Mouse (Mus musculus): ENCODE results near the gene Parp9. TPM values are rescaled to one million over a fixed set of nuclear protein-coding genes. Genes with fewer than 3 reads are reported as not detected.
"Not testable (repeated sequence)": the region's sequence is repeated elsewhere in the genome, so short reads cannot be mapped to it uniquely, and the experiment has no call there.

Gene Parp9
- polyA plus RNA-seq, 1 experiment from 2014 or later = 3.2 TPM

DNA sequence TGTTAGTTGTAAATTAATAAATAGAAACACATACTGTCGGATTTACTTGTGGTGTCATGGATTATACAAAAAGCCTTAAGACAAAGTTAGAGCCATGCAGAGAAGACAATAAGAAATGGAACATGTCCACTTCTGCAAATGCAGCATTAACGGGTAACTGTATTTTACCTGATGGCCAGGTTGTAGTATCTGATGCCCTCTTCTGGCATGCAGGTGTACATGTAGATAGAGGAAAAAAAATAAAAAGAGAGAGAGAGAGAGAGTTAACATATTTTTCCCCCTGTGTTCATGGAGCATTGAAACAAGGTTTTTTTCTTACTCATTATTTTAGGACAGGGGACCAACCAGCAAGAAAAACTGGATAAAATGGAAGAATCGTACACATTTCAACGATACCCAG, 29.0 kb downstream of the Parp9 start:
- 86% methylated on average over 4 of the region's 4 CpGs for WGBS
- no peaks in the 10 kb centered on the region for H3K9me3 ChIP-seq (replicated peaks; ENCODE audit: control insufficient read depth, low read length)
- no peak for DNase-seq (ENCODE audit: low spot score)

DNA sequence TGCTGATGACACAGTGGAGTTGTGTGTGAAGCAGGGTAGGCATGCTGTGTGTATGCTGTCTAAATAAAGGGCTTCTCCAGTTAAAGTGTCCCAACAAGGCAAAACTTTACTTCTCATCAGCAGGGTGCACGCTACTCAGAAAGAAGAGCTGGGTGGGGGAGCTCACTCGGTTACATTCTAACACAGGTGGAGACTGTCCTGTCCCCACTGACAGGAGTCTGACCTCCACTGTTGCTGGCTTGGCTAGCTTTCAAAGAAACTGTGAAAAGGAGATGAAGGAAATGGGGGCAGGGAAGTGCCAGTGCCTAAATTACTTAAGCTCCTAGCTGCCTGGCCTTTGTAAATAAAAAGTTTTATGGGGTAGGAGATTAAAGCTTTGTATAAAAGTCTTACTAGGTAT, 29.9 kb downstream of the Parp9 start:
- H3K4me3 ChIP-seq (ENCODE audit: low read depth, low read length) = no peak overlapping the region
- no peak overlapping the region for H3K9ac ChIP-seq (replicated peaks; ENCODE audit: low read length)
- ATAC-seq (replicated peaks; ENCODE audit: insufficient number of reproducible peaks, low FRiP score, low TSS enrichment, low read depth) (no peak), DNase-seq (ENCODE audit: low spot score) (no peak)
- no peak overlapping the region for H3K4me2 ChIP-seq (ENCODE audit: low read depth, low read length)
- 56% methylated on average over 2 of the region's 2 CpGs for WGBS
- H3K27ac ChIP-seq (replicated peaks; ENCODE audit: low read depth, low read length) = no peak overlapping the region
- no peaks in the 10 kb centered on the region for H3K27me3 ChIP-seq (ENCODE audit: control insufficient read depth, insufficient read depth, low read length)
- H3K9me3 ChIP-seq (replicated peaks; ENCODE audit: control insufficient read depth, low read length) = no peaks in the 10 kb centered on the region
- no peaks in the 10 kb centered on the region for H3K36me3 ChIP-seq (replicated peaks; ENCODE audit: control insufficient read depth, insufficient read depth, low read depth, low read length)
- no peaks in the 10 kb centered on the region for H3K4me1 ChIP-seq (ENCODE audit: control insufficient read depth, insufficient read depth, low read length)

More for the DNA sequence above, 29.0 kb downstream of the Parp9 start:
- Histone ChIP-seq H3K27me3 (ENCODE audit: control insufficient read depth, insufficient read depth, low read length) (no peaks in the 10 kb centered on the region), H3K36me3 (replicated peaks; ENCODE audit: control insufficient read depth, insufficient read depth, low read depth, low read length) (no peaks in the 10 kb centered on the region), H3K4me3 (ENCODE audit: low read depth, low read length) (no peak overlapping the region), H3K9ac (replicated peaks; ENCODE audit: low read length) (no peak overlapping the region), H3K4me1 (ENCODE audit: control insufficient read depth, insufficient read depth, low read length) (no peaks in the 10 kb centered on the region), H3K27ac (replicated peaks; ENCODE audit: low read depth, low read length) (no peak overlapping the region), H3K4me2 (ENCODE audit: low read depth, low read length) (no peak overlapping the region)
- no peak for ATAC-seq (replicated peaks; ENCODE audit: insufficient number of reproducible peaks, low FRiP score, low TSS enrichment, low read depth)

DNA sequence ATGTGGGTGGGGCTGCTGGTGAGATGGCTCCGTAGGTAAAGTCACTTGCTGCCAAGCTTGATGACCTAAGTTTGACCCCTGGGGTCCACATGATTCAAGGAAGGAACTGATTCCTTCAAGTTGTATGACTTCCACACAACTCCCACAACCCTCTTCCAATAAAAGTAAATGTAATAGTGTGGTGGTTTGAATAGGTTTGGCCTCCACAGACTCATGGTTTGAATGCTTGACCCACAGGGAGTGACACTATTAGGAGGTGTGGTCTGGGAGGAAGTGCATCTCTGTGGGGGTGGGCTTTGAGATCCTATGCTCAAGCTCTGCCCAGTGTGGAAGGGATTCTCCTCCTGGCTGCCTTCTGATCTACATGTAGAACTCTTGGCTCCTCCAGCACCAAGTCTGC, 35.8 kb downstream of the Parp9 start:
- H3K36me3 ChIP-seq (replicated peaks; ENCODE audit: control insufficient read depth, insufficient read depth, low read depth, low read length) = no peaks in the 10 kb centered on the region
- H3K4me1 ChIP-seq (ENCODE audit: control insufficient read depth, insufficient read depth, low read length) = no peaks in the 10 kb centered on the region
- H3K4me3 ChIP-seq (ENCODE audit: low read depth, low read length) = no peak overlapping the region
- no peak overlapping the region for H3K9ac ChIP-seq (replicated peaks; ENCODE audit: low read length)
- no peak overlapping the region for H3K27ac ChIP-seq (replicated peaks; ENCODE audit: low read depth, low read length)
- no peak for DNase-seq (ENCODE audit: low spot score)
- no peak for ATAC-seq (replicated peaks; ENCODE audit: insufficient number of reproducible peaks, low FRiP score, low TSS enrichment, low read depth)
- WGBS = 70% methylated on average over 1 of the region's 1 CpGs
- H3K4me2 ChIP-seq (ENCODE audit: low read depth, low read length) = no peak overlapping the region
- H3K27me3 ChIP-seq (ENCODE audit: control insufficient read depth, insufficient read depth, low read length) = no peaks in the 10 kb centered on the region
- H3K9me3 ChIP-seq (replicated peaks; ENCODE audit: control insufficient read depth, low read length) = no peaks in the 10 kb centered on the region

DNA sequence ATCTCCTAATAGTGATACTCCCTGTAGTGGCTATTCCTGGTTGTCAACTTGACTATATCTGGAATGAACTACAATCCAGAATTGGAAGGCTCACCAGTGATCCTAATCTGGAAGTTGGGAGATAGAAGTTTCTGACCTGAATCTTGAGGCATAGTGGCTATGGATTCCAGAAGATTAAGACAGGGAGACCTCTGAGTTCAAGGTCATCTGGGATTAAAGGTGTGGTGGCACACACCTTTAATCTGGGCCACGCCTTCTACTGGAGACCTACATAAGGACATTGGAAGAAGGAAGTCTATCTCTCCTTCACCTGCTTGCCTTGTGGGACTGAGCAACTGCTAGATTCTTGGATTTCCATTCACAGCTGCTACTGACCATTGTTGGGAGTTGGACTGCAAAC, 40.2 kb downstream of the Parp9 start, which contains the start of gene Kpna1:
Gene Kpna1 (plus strand): TSS at position 301 of the 400 bp plus-strand sequence.
- H3K36me3 ChIP-seq (replicated peaks; ENCODE audit: control insufficient read depth, insufficient read depth, low read depth, low read length) = not testable (repeated sequence)

DNA sequence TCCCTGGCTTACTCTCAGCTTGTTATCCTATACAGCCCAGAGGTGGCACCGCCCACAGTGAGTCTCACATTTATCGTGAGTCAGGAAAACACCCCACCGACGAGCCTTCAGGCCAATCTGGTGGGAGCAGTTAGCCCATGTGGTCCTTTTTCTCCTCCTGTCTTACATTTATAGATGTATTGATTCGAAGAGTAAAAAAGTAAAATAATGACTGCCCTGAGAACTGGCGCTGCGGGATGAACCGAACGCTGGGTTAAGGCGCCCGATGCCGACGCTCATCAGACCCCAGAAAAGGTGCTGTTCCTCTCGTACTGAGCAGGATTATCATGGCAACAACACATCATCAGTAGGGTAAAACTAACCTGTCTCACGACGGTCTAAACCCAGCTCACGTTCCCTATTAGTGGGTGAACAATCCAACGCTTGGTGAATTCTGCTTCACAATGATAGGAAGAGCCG, 43.1 kb downstream of the Parp9 start:
- Histone ChIP-seq H3K4me2 (ENCODE audit: low read depth, low read length) (no peak overlapping the region), H3K4me3 (ENCODE audit: low read depth, low read length) (no peak overlapping the region), H3K9me3 (replicated peaks; ENCODE audit: control insufficient read depth, low read length) (no peaks in the 10 kb centered on the region), H3K27me3 (ENCODE audit: control insufficient read depth, insufficient read depth, low read length) (no peaks in the 10 kb centered on the region), H3K4me1 (ENCODE audit: control insufficient read depth, insufficient read depth, low read length) (no peaks in the 10 kb centered on the region), H3K9ac (replicated peaks; ENCODE audit: low read length) (no peak overlapping the region), H3K36me3 (replicated peaks; ENCODE audit: control insufficient read depth, insufficient read depth, low read depth, low read length) (no peaks in the 10 kb centered on the region), H3K27ac (replicated peaks; ENCODE audit: low read depth, low read length) (no peak overlapping the region)
- DNase-seq (ENCODE audit: low spot score) (peak; percentile 100), ATAC-seq (replicated peaks; ENCODE audit: insufficient number of reproducible peaks, low FRiP score, low TSS enrichment, low read depth) (peak; percentile 97)
- 45% methylated on average over 19 of the region's 19 CpGs for WGBS

More for the DNA sequence above, 40.2 kb downstream of the Parp9 start, which contains the start of gene Kpna1:
- H3K9me3 ChIP-seq (replicated peaks; ENCODE audit: control insufficient read depth, low read length); H3K4me3 ChIP-seq (ENCODE audit: low read depth, low read length); ATAC-seq (replicated peaks; ENCODE audit: insufficient number of reproducible peaks, low FRiP score, low TSS enrichment, low read depth); H3K4me1 ChIP-seq (ENCODE audit: control insufficient read depth, insufficient read depth, low read length); H3K27me3 ChIP-seq (ENCODE audit: control insufficient read depth, insufficient read depth, low read length); H3K4me2 ChIP-seq (ENCODE audit: low read depth, low read length); DNase-seq (ENCODE audit: low spot score); H3K9ac ChIP-seq (replicated peaks; ENCODE audit: low read length); H3K27ac ChIP-seq (replicated peaks; ENCODE audit: low read depth, low read length): not testable (repeated sequence)
- WGBS = 74% methylated on average over 1 of the region's 1 CpGs

DNA sequence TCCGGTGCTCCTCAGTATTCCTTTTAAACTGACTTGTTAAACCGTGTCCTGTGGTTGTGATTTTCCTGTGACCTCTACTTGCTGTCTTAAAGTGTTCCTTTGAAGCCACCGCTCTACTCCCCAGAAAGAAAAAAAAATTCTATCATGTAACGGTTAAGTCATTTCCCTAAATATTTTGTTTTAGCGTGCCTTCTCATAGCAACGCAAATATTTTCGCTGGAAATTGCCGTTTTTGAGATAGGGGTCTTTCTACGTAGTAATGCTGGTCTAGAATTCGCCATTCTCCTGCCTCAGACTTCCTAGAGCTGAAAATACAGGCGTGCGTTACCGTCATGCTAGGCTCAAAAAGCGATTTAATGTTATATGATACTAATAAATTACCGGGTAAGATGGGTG, 44.2 kb downstream of the Parp9 start:
- no peak for DNase-seq (ENCODE audit: low spot score)
- peak overlapping the region; percentile 84 for H3K4me3 ChIP-seq (ENCODE audit: low read depth, low read length)

DNA sequence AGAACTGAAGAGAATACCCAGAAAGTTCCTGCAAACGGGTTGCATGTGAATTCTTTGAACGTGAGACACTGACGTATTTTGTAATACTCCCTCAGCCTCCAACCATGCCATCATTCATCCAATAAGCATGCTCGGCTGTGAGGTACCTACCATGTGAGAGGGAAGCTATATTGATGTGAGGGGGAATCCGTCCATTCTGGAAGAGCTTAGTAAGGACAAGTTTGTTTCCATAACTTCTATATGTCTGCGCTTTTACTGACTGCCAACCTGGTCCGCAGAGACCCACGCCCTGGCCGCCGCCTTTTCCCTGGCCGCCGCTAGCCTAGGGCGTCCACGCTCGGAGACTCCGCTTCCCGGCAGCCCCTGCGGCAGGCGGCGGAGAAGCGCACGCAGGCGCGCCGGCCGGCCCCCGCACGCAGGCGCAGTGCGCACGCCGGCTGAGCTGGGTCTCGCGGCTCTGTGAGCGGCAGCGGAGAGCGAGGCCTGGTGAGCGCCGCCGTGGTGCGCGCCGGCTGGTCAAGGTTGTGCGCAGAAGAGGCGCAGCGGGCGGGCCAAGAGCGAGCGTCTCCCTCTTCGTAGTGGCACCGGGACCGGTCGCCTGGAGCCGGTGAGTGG, 44.7 kb downstream of the Parp9 start:
- Histone ChIP-seq H3K27me3 (ENCODE audit: control insufficient read depth, insufficient read depth, low read length) (no peaks in the 10 kb centered on the region), H3K4me1 (ENCODE audit: control insufficient read depth, insufficient read depth, low read length) (no peaks in the 10 kb centered on the region), H3K4me3 (ENCODE audit: low read depth, low read length) (peak overlapping the region; percentile 84), H3K36me3 (replicated peaks; ENCODE audit: control insufficient read depth, insufficient read depth, low read depth, low read length) (no peaks in the 10 kb centered on the region), H3K9me3 (replicated peaks; ENCODE audit: control insufficient read depth, low read length) (no peaks in the 10 kb centered on the region), H3K9ac (replicated peaks; ENCODE audit: low read length) (peak overlapping the region; percentile 90), H3K4me2 (ENCODE audit: low read depth, low read length) (peak overlapping the region; percentile 57), H3K27ac (replicated peaks; ENCODE audit: low read depth, low read length) (peak overlapping the region; percentile 99)
- 0% methylated on average over 54 of the region's 54 CpGs for WGBS
- ATAC-seq (replicated peaks; ENCODE audit: insufficient number of reproducible peaks, low FRiP score, low TSS enrichment, low read depth) (peak; percentile 94), DNase-seq (ENCODE audit: low spot score) (peak; percentile 94)

More for the DNA sequence above, 44.2 kb downstream of the Parp9 start:
- H3K4me2 ChIP-seq (ENCODE audit: low read depth, low read length) = peak overlapping the region; percentile 57
- H3K27ac ChIP-seq (replicated peaks; ENCODE audit: low read depth, low read length) = no peak overlapping the region
- H3K9ac ChIP-seq (replicated peaks; ENCODE audit: low read length) = peak overlapping the region; percentile 1
- H3K4me1 ChIP-seq (ENCODE audit: control insufficient read depth, insufficient read depth, low read length) = no peaks in the 10 kb centered on the region
- no peaks in the 10 kb centered on the region for H3K36me3 ChIP-seq (replicated peaks; ENCODE audit: control insufficient read depth, insufficient read depth, low read depth, low read length)
- H3K27me3 ChIP-seq (ENCODE audit: control insufficient read depth, insufficient read depth, low read length) = no peaks in the 10 kb centered on the region
- no peaks in the 10 kb centered on the region for H3K9me3 ChIP-seq (replicated peaks; ENCODE audit: control insufficient read depth, low read length)
- 0 out of 2 replicates have a peak, but pooled peaks have one; percentile 1 for ATAC-seq (replicated peaks; ENCODE audit: insufficient number of reproducible peaks, low FRiP score, low TSS enrichment, low read depth)
- 5% methylated on average over 15 of the region's 15 CpGs for WGBS

DNA sequence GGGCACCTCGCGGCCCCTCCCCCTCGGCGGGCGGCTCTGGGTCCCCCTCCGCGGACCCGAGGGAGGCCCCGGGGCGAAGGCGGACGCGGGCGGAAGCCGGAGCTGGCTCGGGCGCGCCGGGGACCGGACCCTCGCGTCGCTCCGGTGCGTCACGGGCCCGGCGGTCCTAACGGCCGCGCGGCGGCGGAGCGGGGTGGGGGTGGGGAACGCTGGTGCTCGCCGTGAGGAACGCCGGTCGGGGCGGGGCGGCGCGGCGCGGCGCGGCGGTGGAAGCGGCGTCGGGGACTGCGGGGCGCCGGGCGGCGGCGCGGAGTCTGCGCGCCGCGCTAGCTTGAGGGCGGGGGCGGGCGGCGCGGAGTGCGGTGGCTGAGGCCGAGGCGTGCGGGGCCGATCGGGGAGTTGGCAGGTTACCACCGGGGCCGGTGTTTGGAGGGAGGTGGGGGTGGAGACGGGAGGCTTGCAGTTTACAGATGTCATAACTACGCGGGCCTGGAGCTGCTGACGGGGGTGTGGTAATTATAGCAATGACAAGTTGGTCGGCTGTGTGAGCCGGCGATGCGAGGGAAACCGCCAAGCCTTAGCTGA, 45.3 kb downstream of the Parp9 start:
- under 1% methylated on average over 56 of the region's 86 CpGs for WGBS

More for the DNA sequence above, 45.3 kb downstream of the Parp9 start:
- Histone ChIP-seq H3K36me3 (replicated peaks; ENCODE audit: control insufficient read depth, insufficient read depth, low read depth, low read length) (no peaks in the 10 kb centered on the region), H3K9me3 (replicated peaks; ENCODE audit: control insufficient read depth, low read length) (no peaks in the 10 kb centered on the region), H3K27ac (replicated peaks; ENCODE audit: low read depth, low read length) (peak overlapping the region; percentile 99), H3K4me2 (ENCODE audit: low read depth, low read length) (peak overlapping the region; percentile 57), H3K4me3 (ENCODE audit: low read depth, low read length) (peak overlapping the region; percentile 84), H3K9ac (replicated peaks; ENCODE audit: low read length) (peak overlapping the region; percentile 90), H3K4me1 (ENCODE audit: control insufficient read depth, insufficient read depth, low read length) (no peaks in the 10 kb centered on the region), H3K27me3 (ENCODE audit: control insufficient read depth, insufficient read depth, low read length) (no peaks in the 10 kb centered on the region)
- DNase-seq (ENCODE audit: low spot score) (peak; percentile 52), ATAC-seq (replicated peaks; ENCODE audit: insufficient number of reproducible peaks, low FRiP score, low TSS enrichment, low read depth) (peak; percentile 46)

Data from embryonic facial prominence, embryonic 11.5 days (tissue).